Mouse (Mus musculus) T-cell, adult 66 days (primary cell): ENCODE data around the gene Uchl4. TPM values are rescaled to one million over a fixed set of nuclear protein-coding genes. Genes with fewer than 3 reads are reported as not detected.

Source experiments
- total RNA-seq, 2 experiments: library from RNA; stranded (reverse); gene quantifications; 3 replicates in 1 of 2; 4 replicates in 1 of 2; pipeline ENCODE4 v1.2.4; 2023

Uchl4 gene
- 1 to 10 TPM; 2.5 to 3.0 TPM for total RNA-seq

DNA sequence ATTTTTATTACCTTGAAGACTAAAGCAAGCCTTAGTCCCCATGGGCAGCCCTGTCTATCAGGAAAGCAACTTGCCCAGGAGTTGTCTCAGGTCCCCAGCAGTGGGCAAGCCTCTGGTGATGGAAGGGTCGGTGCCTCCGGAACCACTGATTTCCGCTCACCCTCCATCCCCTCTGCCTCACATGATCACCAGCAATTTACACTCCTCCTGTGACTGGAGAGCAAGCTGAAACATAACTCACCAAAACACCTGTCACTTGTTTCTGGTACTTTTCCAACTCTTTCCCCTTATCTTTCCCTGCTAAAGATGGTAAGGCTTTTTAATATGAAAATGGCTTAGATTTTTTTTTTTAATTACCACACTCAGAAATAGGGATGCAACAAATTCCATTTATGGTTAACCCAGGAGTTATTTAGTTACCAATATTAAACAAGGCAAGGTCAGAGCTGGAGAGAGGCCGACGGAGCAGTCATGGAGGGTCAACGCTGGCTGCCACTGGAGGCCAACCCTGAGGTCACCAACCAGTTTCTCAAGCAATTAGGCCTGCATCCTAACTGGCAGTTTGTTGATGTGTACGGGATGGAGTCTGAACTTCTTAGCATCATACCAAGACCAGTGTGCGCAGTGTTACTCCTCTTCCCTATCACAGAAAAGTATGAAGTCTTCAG, at the start of gene Uchl4:
TSS of gene Uchl4 (plus strand) at position 434 of the 668 bp plus-strand sequence.

DNA sequence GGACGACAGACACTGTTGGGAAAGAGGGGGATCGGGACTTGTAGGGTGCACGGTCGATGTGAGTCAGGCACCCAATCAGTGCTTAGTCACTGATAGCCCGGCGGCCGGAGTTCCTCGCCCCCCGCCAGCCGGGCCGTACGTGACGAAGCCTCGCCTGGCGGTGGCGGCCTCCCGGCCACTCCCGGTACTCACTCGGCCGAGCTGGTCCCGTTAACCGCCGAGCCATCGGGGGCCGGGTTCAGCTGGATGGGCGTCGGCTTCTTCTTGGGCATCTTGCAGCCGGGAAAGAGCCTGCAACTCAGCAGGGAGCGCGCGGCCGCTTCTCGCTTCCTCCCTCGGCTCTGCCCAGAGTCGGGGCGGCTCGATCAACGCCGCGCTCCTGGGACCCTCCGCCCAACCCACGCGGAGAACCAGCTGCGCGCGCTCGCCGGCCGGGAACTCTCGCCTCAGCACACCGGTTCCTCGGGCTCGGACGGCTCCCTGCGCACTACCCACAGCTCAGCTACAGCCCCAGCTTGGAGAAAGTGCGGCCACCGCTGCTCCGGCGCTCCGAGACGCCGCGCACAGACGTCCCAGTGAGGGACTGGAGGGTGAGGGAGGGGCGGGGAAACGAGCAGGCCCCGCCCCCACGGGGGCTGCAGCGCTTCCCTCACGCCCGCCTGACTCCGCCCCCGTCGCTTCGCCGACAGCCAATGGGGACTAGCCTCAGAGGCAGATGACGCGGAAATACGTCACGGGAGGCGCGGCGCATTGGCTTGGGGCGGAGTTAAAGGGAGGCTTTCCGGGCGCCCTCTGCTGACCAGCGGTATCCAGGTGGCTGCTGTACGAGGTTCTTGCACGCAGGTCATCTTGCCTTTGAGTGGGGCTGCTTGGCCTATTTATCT, 18.3 kb downstream of the Uchl4 start, which contains the start of gene Map2k1:
TSS of gene Map2k1 (minus strand) at position 611 of the 884 bp plus-strand sequence.

DNA sequence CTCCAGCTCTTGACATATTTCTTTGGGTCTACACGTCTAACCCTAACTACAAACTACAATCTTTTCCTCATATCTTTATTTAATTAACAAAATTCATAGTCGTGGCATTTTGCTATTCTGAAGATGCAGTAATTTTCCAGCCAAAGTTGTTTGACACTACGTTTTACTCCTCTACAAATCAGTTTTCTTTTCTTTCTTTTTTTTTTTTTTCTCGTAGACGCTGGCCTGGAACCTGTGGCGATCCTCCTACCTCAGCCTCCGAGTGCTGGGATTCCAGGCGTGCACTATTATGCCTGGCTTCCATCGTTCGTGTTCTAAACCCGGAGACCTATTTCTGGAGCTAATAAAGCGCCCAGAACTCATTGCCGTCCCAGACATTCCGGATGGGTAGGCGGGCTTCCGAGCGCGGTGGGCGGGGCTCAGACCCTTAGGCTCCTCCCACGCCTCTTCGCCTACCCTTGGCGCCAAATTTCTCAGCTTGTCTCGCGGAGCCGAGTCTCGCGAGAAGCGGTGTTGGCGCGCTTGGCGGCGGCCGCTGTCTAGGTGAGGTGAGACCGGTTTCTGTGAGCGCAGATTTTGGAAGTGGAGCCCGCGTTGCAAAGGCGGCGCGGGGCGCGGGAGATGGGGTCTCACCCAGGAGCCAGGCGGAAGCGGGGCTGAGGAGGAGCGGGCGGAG, 46.2 kb downstream of the Uchl4 start, which contains the start of gene Tipin:
TSS of gene Tipin (plus strand) at position 477 of the 676 bp plus-strand sequence.

Other genes with a start within 250 kb of the Uchl4 start
- gene Smad6, start 213.1 kb upstream of the Uchl4 start, total RNA-seq, result not detected
- not detected for gene Lctl, start 118.1 kb upstream of the Uchl4 start, total RNA-seq
- 1 to 10 TPM; 5.1 to 5.6 TPM for gene Zwilch, start 62.1 kb upstream of the Uchl4 start, total RNA-seq
- 1,000 to 10,000 TPM; 2,323 to 2,447 TPM for gene Rpl4, start 61.8 kb upstream of the Uchl4 start, total RNA-seq
- 10 to 100 TPM; 23.2 to 31.4 TPM for gene Snapc5, start 55.9 kb upstream of the Uchl4 start, total RNA-seq
- gene Map2k1, start 18.4 kb downstream of the Uchl4 start, total RNA-seq, result 10 to 100 TPM; 54.7 TPM
- 10 to 100 TPM; 19.6 to 20.3 TPM for gene Tipin, start 46.4 kb downstream of the Uchl4 start, total RNA-seq
- 10 to 100 TPM; 21.8 to 25.7 TPM for gene Dis3l, start 106.1 kb downstream of the Uchl4 start, total RNA-seq
- gene Megf11, start 150.4 kb downstream of the Uchl4 start, total RNA-seq, result 1 to 10 TPM in 1 of 2 experiments, under 1 TPM in 1; 0.93 to 1.3 TPM